In the genomic region with DNA sequence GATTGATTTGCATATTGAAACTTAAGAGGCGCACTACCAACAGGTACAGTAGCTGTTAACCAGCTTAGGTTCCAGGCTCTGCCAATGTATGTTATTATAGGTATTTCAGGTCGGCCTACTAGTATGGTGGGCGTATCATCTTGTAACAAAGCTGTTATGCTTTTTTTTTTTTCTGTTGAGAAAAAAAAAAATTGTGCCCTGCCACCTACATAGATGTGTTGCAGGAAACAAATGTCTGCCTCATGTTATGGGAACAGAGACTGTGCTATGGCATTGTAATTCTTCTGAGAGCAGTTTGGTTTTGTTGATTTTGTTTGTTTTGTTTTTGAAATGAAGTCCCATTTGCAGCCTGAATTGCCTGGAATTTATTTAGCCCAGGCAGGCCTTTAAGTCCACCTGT, we compare ENCODE assay signal across 8 mouse cellular contexts. TPM values are rescaled to one million over a fixed set of nuclear protein-coding genes. Genes with fewer than 3 reads are reported as not detected.
A peak's percentile ranks its signal among the peaks of the same experiment; 100 is the strongest.
DNase-seq lines count a peak whose midpoint lies in the region; ATAC-seq and TF ChIP-seq lines count a peak whose summit lies in the region.

No protein-coding gene starts in this region.

- H3K27me3 ChIP-seq in testis, adult 2 months (ENCODE audit: control insufficient read depth, insufficient read depth, low read length), result no peaks in the 10 kb centered on the region
- no peaks in the 10 kb centered on the region for H3K27me3 ChIP-seq in liver, embryonic 11.5 days (replicated peaks; ENCODE audit: control insufficient read depth, insufficient read depth, low read length)

- H3K27ac ChIP-seq in gastrocnemius, adult 2 months, result peak overlapping the region; percentile 96
- no peak overlapping the region for H3K27ac ChIP-seq in testis, adult 2 months (ENCODE audit: control insufficient read depth, insufficient read depth, low read depth, low read length)
- peak overlapping the region; percentile 80; the same call in 1 of the 2 replicates for H3K27ac ChIP-seq in liver, embryonic 11.5 days (ENCODE audit: low read depth, low read length)

- ATAC-seq in liver, embryonic 11.5 days (replicated peaks; ENCODE audit: low FRiP score), result peak; percentile 2; the same call in 1 of the 2 replicates

- peak overlapping the region; percentile 98 for H3K4me3 ChIP-seq in gastrocnemius, adult 2 months
- H3K4me3 ChIP-seq in testis, adult 2 months (ENCODE audit: control insufficient read depth, low read depth, low read length), result peak overlapping the region; percentile 89
- H3K4me3 ChIP-seq in liver, embryonic 11.5 days (ENCODE audit: low read depth, low read length), result peak overlapping the region; percentile 92

- H3K4me2 ChIP-seq in liver, embryonic 11.5 days, result peak overlapping the region; percentile 86

- no peaks in the 10 kb centered on the region; the same call in 1 of the 2 replicates for H3K4me1 ChIP-seq in testis, adult 2 months (ENCODE audit: control insufficient read depth, insufficient read depth, low read length)
- H3K4me1 ChIP-seq in liver, embryonic 11.5 days (replicated peaks; ENCODE audit: control insufficient read depth, insufficient read depth, low read length), result peaks cover 10% of the 10 kb centered on the region; the same call in 1 of the 2 replicates

- TF ChIP-seq POLR2A in testis, adult 2 months (IDR thresholded peaks at IDR 0.05; ENCODE audit: control insufficient read depth, low read depth, low read length), result no peak

- TF ChIP-seq CTCF in gastrocnemius, adult 2 months (IDR thresholded peaks at IDR 0.05), result no peak
- no peak for TF ChIP-seq CTCF in testis, adult 2 months (IDR thresholded peaks at IDR 0.05; ENCODE audit: control insufficient read depth, insufficient read depth, insufficient replicate concordance, low read depth, low read length)

- WGBS in liver, embryonic 11.5 days, result 24% methylated on average over 3 of the region's 3 CpGs

- H3K9ac ChIP-seq in liver, embryonic 11.5 days (ENCODE audit: low read depth, low read length), result peak overlapping the region; percentile 94

- no peaks in the 10 kb centered on the region; the same call in 1 of the 2 replicates for H3K36me3 ChIP-seq in testis, adult 2 months (ENCODE audit: control insufficient read depth, insufficient read depth, low read length)
- peaks cover 6% of the 10 kb centered on the region; the same call in 1 of the 2 replicates for H3K36me3 ChIP-seq in liver, embryonic 11.5 days (ENCODE audit: control insufficient read depth, insufficient read depth, low read length)

- intact Hi-C loops in gastrocnemius, adult 2 months (cut with DNase I), result no loop called here
- intact Hi-C loops in left cerebral cortex, postnatal 36 days (cut with DNase I), result no loop called here

- DNase-seq in gastrocnemius, adult 2 months, result no peak
- DNase-seq in gastrocnemius, adult 8-10 months (ENCODE audit: low spot score in 2 of 2), result no peak
- DNase-seq in testis, postnatal 14 days (ENCODE audit: low spot score), result no peak
- DNase-seq in liver, embryonic 11.5 days (ENCODE audit: low spot score), result no peak
- no peak for DNase-seq in frontal cortex, postnatal 25 days (ENCODE audit: low spot score in 2 of 2)
- DNase-seq in left cerebral cortex, postnatal 36 days (ENCODE audit: low spot score in 2 of 2), result no peak
- no peak for DNase-seq in thymus, postnatal 14 days

- no peaks in the 10 kb centered on the region for H3K9me3 ChIP-seq in liver, embryonic 11.5 days (ENCODE audit: control insufficient read depth, low read length)

RNA-seq across cellular contexts. Expression of a gene that starts 1.0 kb away (rescaled TPM):
- 10 to 100 TPM; 23.5 to 24.9 TPM for total RNA-seq in gastrocnemius, adult 2 months (2021)
- total RNA-seq in gastrocnemius, adult 8-10 months (2022), result 10 to 100 TPM; 22.5 to 24.5 (median 23.8) TPM
- 4.2 and 4.3 TPM in 2 replicates for polyA plus RNA-seq in testis, adult 2 months (2012; rRNA removed)
- polyA plus RNA-seq in liver, embryonic 11.5 days (2014; fragmentation: Nextera tagmentation; extraction: Ambion mirVana), result 9.4 and 10.8 TPM in 2 replicates
- 10 to 100 TPM; 30.3 to 37.4 TPM for total RNA-seq in left cerebral cortex, postnatal 36 days (2021)

RNA-seq across cellular contexts. Expression of a gene that starts 30.5 kb away (rescaled TPM):
- total RNA-seq in gastrocnemius, adult 2 months (2021), result 10 to 100 TPM; 19.2 to 21.3 TPM
- total RNA-seq in gastrocnemius, adult 8-10 months (2022), result 10 to 100 TPM; 16.2 to 20.2 (median 17.5) TPM
- 17.1 and 19.1 TPM in 2 replicates for polyA plus RNA-seq in testis, adult 2 months (2012; rRNA removed)
- 173 and 204 TPM in 2 replicates for polyA plus RNA-seq in liver, embryonic 11.5 days (2014; fragmentation: Nextera tagmentation; extraction: Ambion mirVana)
- 10 to 100 TPM; 56.9 to 58.9 TPM for total RNA-seq in left cerebral cortex, postnatal 36 days (2021)
